Mouse (Mus musculus) layer of hippocampus, postnatal 14 days (tissue): ENCODE measurements around the gene Mtnr1b. TPM values are rescaled to one million over a fixed set of nuclear protein-coding genes. Genes with fewer than 3 reads are reported as not detected.
A peak's percentile ranks its signal among the peaks of the same experiment; 100 is the strongest.

Experiments
- DNase-seq, 2 experiments: peaks; one replicate each; pipeline ENCODE4 v3.0.0; 2021 to 2022; ENCODE audit warnings: low spot score in 2 of 2, mixed read lengths in 1 of 2
- total RNA-seq, 2 experiments: library from RNA; stranded (reverse); gene quantifications; 2 replicates each; pipeline ENCODE4 v1.2.3; 2021

The Mtnr1b gene
- total RNA-seq, 2 experiments from 2014 or later = not detected

DNA sequence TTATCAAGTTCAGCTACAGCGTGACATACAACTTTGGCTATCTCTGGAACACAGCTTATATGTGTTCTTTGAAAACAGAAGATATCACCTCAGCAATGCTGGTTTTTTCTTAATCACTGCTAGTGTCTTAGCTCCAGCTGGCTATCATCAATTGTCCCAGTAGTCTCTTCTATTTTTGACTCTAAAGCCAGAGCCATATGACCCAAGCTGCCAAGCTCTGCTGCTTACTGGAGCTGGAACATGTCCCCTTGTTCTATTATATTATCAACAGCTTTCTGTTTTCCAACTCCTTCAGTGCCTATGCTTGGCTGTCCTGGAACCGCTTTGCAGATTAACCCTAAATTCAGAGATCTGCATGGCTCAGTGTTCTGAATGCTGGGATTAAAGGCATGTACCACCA, 70.1 kb downstream of the Mtnr1b start:
- no peak for DNase-seq

DNA sequence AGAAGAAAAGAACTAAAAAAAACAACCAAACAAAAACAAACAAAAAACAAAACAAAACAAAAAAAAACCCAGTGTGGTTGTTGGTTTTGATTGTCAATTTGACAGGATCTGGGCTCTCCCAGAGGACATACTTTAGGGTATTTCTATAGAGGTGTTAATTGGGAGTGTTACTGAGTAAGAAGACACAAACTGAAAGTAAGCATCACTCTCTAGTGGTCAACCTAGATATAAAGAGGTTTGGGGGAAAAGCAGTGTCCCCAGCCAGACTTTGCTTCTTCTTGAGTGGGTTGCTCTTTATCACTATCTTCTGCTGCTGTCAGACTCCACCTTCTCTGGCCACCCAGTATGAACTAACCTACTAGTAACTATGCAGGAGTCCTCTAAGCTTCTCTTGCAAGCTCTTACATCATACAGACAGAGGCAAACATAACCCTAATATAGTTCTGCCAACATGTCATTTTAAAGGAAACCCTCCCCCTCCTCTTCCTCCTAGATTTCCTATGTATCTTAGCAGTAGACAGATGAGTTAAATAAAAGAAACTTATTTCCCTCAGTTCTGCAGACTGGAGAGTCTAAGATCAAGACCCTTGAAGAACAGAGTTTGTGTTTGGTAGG, 71.8 kb downstream of the Mtnr1b start:
- DNase-seq = no peak

DNA sequence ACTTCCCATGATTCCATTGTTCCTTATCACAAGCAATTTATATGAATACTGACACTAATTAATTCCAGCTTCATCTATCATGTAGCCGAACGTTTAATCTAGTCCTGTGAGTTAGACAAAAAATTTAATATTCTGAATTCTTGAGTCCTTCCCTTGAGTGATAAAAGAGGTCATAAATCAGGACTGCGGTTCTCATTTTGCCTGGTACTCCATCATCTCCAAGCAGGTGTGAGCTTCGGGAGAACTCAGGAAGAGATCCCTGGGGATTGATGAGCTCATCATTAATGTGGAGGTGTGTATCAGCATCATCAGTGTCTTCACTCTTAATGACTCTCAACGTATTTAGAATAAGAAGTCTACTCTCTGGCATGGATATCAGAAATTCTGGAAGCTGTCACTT, 74.0 kb downstream of the Mtnr1b start:
- DNase-seq = no peak

DNA sequence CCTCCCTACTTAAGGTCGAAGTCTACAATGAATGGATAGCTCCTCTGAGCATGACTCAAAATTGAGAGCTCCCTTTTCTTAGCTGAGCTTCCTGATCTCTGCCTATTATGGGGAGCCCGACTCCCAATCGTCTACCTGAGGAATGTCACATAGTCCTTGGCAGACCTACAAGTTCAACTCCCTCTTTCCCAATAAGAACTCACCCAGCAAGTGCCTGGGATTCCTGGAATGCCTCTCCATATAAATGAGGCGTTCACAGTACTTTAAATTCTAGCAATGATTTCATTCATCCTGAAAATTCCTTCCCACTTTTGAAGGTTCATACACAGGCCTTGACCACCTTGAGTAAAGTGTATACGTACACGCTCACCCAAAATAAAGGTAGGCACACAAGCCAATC, 79.9 kb downstream of the Mtnr1b start:
- no peak for DNase-seq

DNA sequence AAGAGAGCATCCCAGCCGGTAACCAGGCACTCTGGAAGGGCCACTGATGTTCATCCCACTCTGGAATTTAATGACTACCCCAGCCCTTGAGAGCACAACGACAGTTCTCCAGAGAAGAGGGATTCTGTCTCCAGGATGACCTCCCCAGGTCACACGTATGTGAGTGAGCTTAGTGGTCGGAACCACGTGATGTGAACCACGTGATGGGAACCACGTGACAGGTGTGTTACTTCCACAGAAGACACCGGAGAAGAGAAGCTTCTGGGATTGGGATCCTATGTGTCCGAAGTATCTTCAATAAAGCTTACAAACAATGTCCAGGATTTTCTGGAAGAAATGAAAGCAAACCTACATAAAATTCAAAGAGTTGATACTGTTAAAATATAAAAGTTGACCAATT, 82.3 kb downstream of the Mtnr1b start:
- no peak for DNase-seq

DNA sequence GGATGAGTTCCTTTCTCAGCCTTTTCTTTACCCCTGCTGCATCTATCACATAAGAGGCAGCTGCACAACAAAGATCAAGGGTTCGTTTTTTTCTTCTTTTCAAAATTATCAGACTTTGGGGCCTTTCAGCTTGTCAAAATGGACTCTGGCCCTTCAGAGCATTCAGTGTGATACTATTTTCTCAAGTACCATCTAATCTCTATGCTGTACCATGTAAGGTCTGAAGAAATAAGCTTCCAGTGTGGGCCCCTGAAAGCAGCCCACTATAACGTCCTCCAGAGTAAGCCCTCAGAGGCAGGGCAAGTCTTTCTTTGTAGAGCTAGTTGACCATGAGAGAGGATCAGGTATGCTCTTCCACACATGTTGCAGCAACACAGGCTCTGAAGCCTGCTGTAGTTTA, 87.7 kb downstream of the Mtnr1b start:
- DNase-seq = no peak

DNA sequence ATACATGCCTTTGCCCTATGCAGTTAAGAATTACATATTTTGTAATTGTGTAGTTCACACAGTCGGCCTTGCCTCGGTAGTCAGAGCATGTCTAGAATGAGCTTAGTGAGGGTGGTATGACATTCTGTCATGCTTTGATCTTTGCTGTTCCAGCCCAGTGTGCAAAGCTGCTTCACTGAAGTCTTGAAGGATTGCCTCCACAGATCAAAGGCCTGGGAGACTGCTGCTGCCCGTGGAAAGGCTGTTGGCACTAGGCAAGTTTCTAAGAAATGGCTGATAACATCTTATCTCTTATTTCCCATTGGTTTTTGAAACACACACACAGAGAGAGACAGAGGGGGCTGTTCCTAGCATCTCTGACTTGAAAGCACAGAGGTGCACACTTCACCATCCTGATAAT, 88.2 kb downstream of the Mtnr1b start:
- DNase-seq = no peak

DNA sequence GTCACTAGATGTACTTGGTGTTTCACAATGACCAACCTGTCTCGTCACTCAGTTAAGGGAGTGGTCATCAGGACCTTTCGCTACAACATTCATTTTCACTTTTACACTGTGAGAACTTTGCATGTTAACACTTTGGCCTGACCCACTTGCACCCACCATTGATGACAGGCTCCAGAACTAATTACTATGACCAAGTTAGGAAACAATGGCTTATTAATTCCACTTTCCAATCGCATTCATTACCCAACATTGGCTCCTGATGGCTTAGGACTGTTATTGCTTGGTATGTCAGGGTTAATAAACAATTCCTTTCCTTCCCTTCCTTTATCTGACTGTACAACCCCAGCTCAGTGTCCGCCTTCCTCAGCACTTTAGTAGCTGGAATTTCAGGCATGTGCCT, 92.4 kb downstream of the Mtnr1b start:
- no peak for DNase-seq

DNA sequence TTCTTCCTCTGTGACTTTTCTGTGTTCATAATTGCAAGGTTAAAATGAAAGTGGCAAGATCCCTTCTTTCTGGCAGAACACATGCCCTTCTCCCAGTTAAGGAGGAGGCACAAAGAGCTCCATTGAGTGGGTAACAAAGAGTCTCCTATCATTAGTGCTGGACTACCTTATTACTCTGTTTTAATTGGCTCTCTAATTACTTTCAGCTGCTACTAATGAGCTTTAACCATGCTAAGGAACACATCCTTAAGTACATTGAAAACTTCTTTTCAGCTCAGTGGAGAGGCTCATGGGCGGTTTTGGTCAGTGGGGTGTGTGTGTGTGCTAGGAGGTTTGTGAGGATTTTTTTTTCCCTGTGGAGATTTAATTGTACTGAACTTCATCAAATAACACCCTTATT, 99.4 kb downstream of the Mtnr1b start:
- DNase-seq = peak in 1 of 2 experiments; percentile 43

Other genes starting within 250 kb of the Mtnr1b start
- gene Deup1, start 246.6 kb downstream of the Mtnr1b start, total RNA-seq = 1 to 10 TPM in 1 of 2 experiments, under 1 TPM in 1; 0.62 to 1.1 TPM
- 10 to 100 TPM; 49.0 to 55.1 TPM for gene Slc36a4, start 164.8 kb downstream of the Mtnr1b start, total RNA-seq